Mouse (Mus musculus) embryonic fibroblast, embryonic 13.5 days (primary cell): ENCODE results near the gene Pdgfc.
A peak's percentile ranks its signal among the peaks of the same experiment; 100 is the strongest.

Source experiments
- CTCF ChIP-seq: IDR thresholded peaks from 2 replicates; pipeline ENCODE4 v1.5.1; 2011; ENCODE audit warnings: mild to moderate bottlenecking, control low read depth, low read length, moderate library complexity, borderline replicate concordance; ENCODE audit not compliant: insufficient read depth
- POLR2A ChIP-seq: IDR thresholded peaks from 2 replicates; pipeline ENCODE4 v1.6.1; 2011; ENCODE audit warnings: low read depth, mild to moderate bottlenecking, control low read depth, low read length, moderate library complexity

GRCm38 (mm10) chr3:81036554-81037311 is 517 bp downstream of the Pdgfc start:
- TF ChIP-seq CTCF (no peak), POLR2A (peak; percentile 41)
